Comparison of ENCODE assay signal across 7 mouse cellular contexts in the genomic region with DNA sequence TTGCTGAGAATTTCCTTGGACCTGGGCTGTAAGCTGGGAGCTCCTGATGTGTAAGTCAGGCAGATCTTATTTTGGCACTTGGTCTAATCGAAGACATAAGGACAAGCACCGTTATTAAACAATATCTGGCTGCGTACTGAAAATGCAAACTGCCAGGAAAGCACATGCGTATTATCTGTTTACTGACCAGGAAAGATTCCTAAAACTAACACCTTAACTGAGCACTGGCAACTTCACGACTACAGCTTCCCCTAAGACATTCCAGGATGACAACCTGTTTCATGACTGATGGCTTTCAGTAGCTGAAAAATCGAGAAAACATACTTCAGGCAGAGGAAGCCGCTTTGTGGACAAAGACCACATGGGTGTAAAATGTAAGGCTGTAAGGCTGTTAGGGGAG. TPM values are rescaled to one million over a fixed set of nuclear protein-coding genes. Genes with fewer than 3 reads are reported as not detected.
DNase-seq lines count a peak whose midpoint lies in the region; ATAC-seq and TF ChIP-seq lines count a peak whose summit lies in the region.

No protein-coding gene starts in this region.

- H3K36me3 ChIP-seq in lung, embryonic 15.5 days, result no peaks in the 10 kb centered on the region
- H3K36me3 ChIP-seq in limb, embryonic 10.5 days, result no peaks in the 10 kb centered on the region; the same call in 1 of the 2 replicates
- H3K36me3 ChIP-seq in small intestine, adult 2 months (ENCODE audit: control insufficient read depth, insufficient read depth, low read length), result no peaks in the 10 kb centered on the region

- peak overlapping the region; percentile 59 for H3K9ac ChIP-seq in lung, embryonic 15.5 days

- H3K4me2 ChIP-seq in lung, embryonic 15.5 days, result peak overlapping the region; percentile 64

- TF ChIP-seq CTCF in embryonic fibroblast, embryonic 13.5 days (IDR thresholded peaks at IDR 0.05; ENCODE audit: borderline replicate concordance, insufficient read depth, low read length), result no peak
- no peak for TF ChIP-seq CTCF in small intestine, adult 2 months (IDR thresholded peaks at IDR 0.05; ENCODE audit: extremely low read depth, insufficient read length, insufficient replicate concordance, low read depth, low read length)

- H3K27me3 ChIP-seq in lung, embryonic 15.5 days, result no peaks in the 10 kb centered on the region
- no peaks in the 10 kb centered on the region for H3K27me3 ChIP-seq in limb, embryonic 10.5 days (ENCODE audit: low read depth, poor library complexity, severe bottlenecking)
- no peaks in the 10 kb centered on the region for H3K27me3 ChIP-seq in small intestine, adult 2 months (ENCODE audit: control insufficient read depth, insufficient read depth, low read length)

- no peak for ATAC-seq in lung, embryonic 15.5 days (ENCODE audit: borderline replicate concordance, extremely low read depth, low FRiP score, low TSS enrichment)

- peaks cover 14% of the 10 kb centered on the region for H3K4me1 ChIP-seq in lung, embryonic 15.5 days
- peaks cover 9% of the 10 kb centered on the region for H3K4me1 ChIP-seq in embryonic fibroblast, embryonic 13.5 days (ENCODE audit: control insufficient read depth, insufficient read depth, low read length)
- peaks cover 13% of the 10 kb centered on the region for H3K4me1 ChIP-seq in limb, embryonic 10.5 days
- 0 out of 2 replicates have a peak, but pooled peaks cover 2% of the 10 kb centered on the region for H3K4me1 ChIP-seq in small intestine, adult 2 months (ENCODE audit: control insufficient read depth, insufficient read depth, insufficient read length, low read length)

- WGBS in lung, embryonic 15.5 days, result 21% methylated on average over 7 of the region's 7 CpGs
- 43% methylated on average over 7 of the region's 7 CpGs for WGBS in limb, embryonic 10.5 days
- 28% methylated on average over 7 of the region's 7 CpGs for WGBS in small intestine, adult 2 months

- no peaks in the 10 kb centered on the region for H3K9me3 ChIP-seq in lung, embryonic 15.5 days
- no peaks in the 10 kb centered on the region for H3K9me3 ChIP-seq in limb, embryonic 10.5 days (replicated peaks)

- TF ChIP-seq POLR2A in embryonic fibroblast, embryonic 13.5 days (IDR thresholded peaks at IDR 0.05; ENCODE audit: low read depth, low read length), result no peak
- TF ChIP-seq POLR2A in small intestine, adult 2 months (IDR thresholded peaks at IDR 0.05; ENCODE audit: low read depth, low read length), result no peak

- peak overlapping the region; percentile 87 for H3K4me3 ChIP-seq in lung, embryonic 15.5 days
- H3K4me3 ChIP-seq in embryonic fibroblast, embryonic 13.5 days (ENCODE audit: insufficient read depth, low read length), result peak overlapping the region; percentile 33
- H3K4me3 ChIP-seq in limb, embryonic 10.5 days, result peak overlapping the region; percentile 94
- peak overlapping the region; percentile 93 for H3K4me3 ChIP-seq in small intestine, adult 2 months (ENCODE audit: low read depth, low read length)

- no peak for DNase-seq in lung, postnatal 25 days (ENCODE audit: low spot score)
- no peak for DNase-seq in limb, embryonic 10.5 days (ENCODE audit: low spot score)
- DNase-seq in frontal cortex, postnatal 10 days (ENCODE audit: low spot score in 2 of 2), result no peak
- no peak for DNase-seq in adrenal gland, postnatal 36 days

- peak overlapping the region; percentile 85 for H3K27ac ChIP-seq in lung, embryonic 15.5 days
- peak overlapping the region; percentile 66 for H3K27ac ChIP-seq in embryonic fibroblast, embryonic 13.5 days (ENCODE audit: insufficient read depth, low read length)
- peak overlapping the region; percentile 89 for H3K27ac ChIP-seq in limb, embryonic 10.5 days
- peak overlapping the region; percentile 70 for H3K27ac ChIP-seq in small intestine, adult 2 months (ENCODE audit: insufficient read depth, low read depth, low read length)

RNA-seq across cellular contexts. Expression of gene Calu, which starts 0.7 kb away (rescaled TPM):
- 427 and 444 TPM in 2 replicates for polyA plus RNA-seq in lung, embryonic 15.5 days (2015; fragmentation: Nextera tagmentation; extraction: Ambion mirVana)
- polyA plus RNA-seq in embryonic fibroblast, embryonic 13.5 days (2011; ENCODE audit: insufficient read length, low read depth, missing spikeins), result 1,348 and 1,377 TPM in 2 replicates
- 220 and 268 TPM in 2 replicates for polyA plus RNA-seq in limb, embryonic 10.5 days (2016; fragmentation: Nextera tagmentation; extraction: Ambion mirVana)
- 12.2 and 19.3 TPM in 2 replicates for polyA plus RNA-seq in small intestine, adult 2 months (2012; rRNA removed)
- total RNA-seq in adrenal gland, postnatal 36 days (2021), result 100 to 1,000 TPM; 139 to 152 TPM

RNA-seq across cellular contexts. Expression of gene Fam71f1, which starts 28.2 kb away (rescaled TPM):
- polyA plus RNA-seq in lung, embryonic 15.5 days (2015; fragmentation: Nextera tagmentation; extraction: Ambion mirVana), result 0.11 TPM in 1 of 2 replicates, not detected in the other
- not detected in 2 replicates for polyA plus RNA-seq in embryonic fibroblast, embryonic 13.5 days (2011; ENCODE audit: insufficient read length, low read depth, missing spikeins)
- 0.09 TPM in 1 of 2 replicates, not detected in the other for polyA plus RNA-seq in limb, embryonic 10.5 days (2016; fragmentation: Nextera tagmentation; extraction: Ambion mirVana)
- polyA plus RNA-seq in small intestine, adult 2 months (2012; rRNA removed), result not detected in 2 replicates
- total RNA-seq in adrenal gland, postnatal 36 days (2021), result not detected

RNA-seq across cellular contexts. Expression of gene Opn1sw, which starts 41.1 kb away (rescaled TPM):
- polyA plus RNA-seq in lung, embryonic 15.5 days (2015; fragmentation: Nextera tagmentation; extraction: Ambion mirVana), result 0.44 and 0.77 TPM in 2 replicates
- polyA plus RNA-seq in embryonic fibroblast, embryonic 13.5 days (2011; ENCODE audit: insufficient read length, low read depth, missing spikeins), result 0.40 and 0.78 TPM in 2 replicates
- polyA plus RNA-seq in limb, embryonic 10.5 days (2016; fragmentation: Nextera tagmentation; extraction: Ambion mirVana), result 0.34 and 0.38 TPM in 2 replicates
- polyA plus RNA-seq in small intestine, adult 2 months (2012; rRNA removed), result 0.14 and 0.24 TPM in 2 replicates
- not detected for total RNA-seq in adrenal gland, postnatal 36 days (2021)

RNA-seq across cellular contexts. Expression of gene Ccdc136, which starts 48.9 kb away (rescaled TPM):
- polyA plus RNA-seq in lung, embryonic 15.5 days (2015; fragmentation: Nextera tagmentation; extraction: Ambion mirVana), result 7.8 and 9.1 TPM in 2 replicates
- 25.1 and 26.7 TPM in 2 replicates for polyA plus RNA-seq in embryonic fibroblast, embryonic 13.5 days (2011; ENCODE audit: insufficient read length, low read depth, missing spikeins)
- polyA plus RNA-seq in limb, embryonic 10.5 days (2016; fragmentation: Nextera tagmentation; extraction: Ambion mirVana), result 19.4 and 29.8 TPM in 2 replicates
- polyA plus RNA-seq in small intestine, adult 2 months (2012; rRNA removed), result 0.74 and 1.8 TPM in 2 replicates
- 1 to 10 TPM; 3.3 to 3.9 TPM for total RNA-seq in adrenal gland, postnatal 36 days (2021)

Comparison
In these comparisons a context has a peak if more than half of its experiments do, and no peak if none do; other contexts are left out.
1. H3K4me3 ChIP-seq: peak in every context shown above with its lines; median percentile 94 in limb, embryonic 10.5 days; 93 in small intestine, adult 2 months; 87 in lung, embryonic 15.5 days; 33 in embryonic fibroblast, embryonic 13.5 days.
2. RNA of gene Calu, which starts 0.7 kb away (polyA plus RNA-seq): 1,348 to 1,377 TPM in embryonic fibroblast, embryonic 13.5 days, 427 to 444 TPM in lung, embryonic 15.5 days and 220 to 268 TPM in limb, embryonic 10.5 days; 12.2 to 19.3 TPM in small intestine, adult 2 months; every median in the first group is over 10 times any median in the second.
3. Peak in every context shown above with its lines, with median percentiles within 50 percentile points of each other: H3K27ac ChIP-seq.